Mouse (Mus musculus) liver, embryonic 16.5 days (tissue): ENCODE measurements around the gene Tekt4. TPM values are rescaled to one million over a fixed set of nuclear protein-coding genes. Genes with fewer than 3 reads are reported as not detected.
A peak's percentile ranks its signal among the peaks of the same experiment; 100 is the strongest.

Experiments
- ATAC-seq: fragments of 200-750 bp; cut with Nextera tagmentation; 2 replicates; pipeline ENCODE4 v1.8.0; 2017; ENCODE audit warnings: low read depth, mild to moderate bottlenecking, moderate number of reproducible peaks, moderate library complexity
- H3K27ac ChIP-seq: fragments of 300-500 bp; sonication (generic); 2 replicates; pipeline ENCODE4 v1.5.1; 2014; ENCODE audit warnings: mild to moderate bottlenecking, low read length
- H3K27me3 ChIP-seq: fragments of 300-500 bp; sonication (generic); 2 replicates; pipeline ENCODE4 v1.6.1; 2014; ENCODE audit warnings: low read depth, low read length, mixed read lengths; ENCODE audit not compliant: control insufficient read depth, insufficient read depth
- H3K36me3 ChIP-seq: fragments of 300-500 bp; sonication (generic); 2 replicates; pipeline ENCODE4 v1.6.1; 2014; ENCODE audit warnings: mild to moderate bottlenecking; ENCODE audit not compliant: control insufficient read depth, insufficient read depth
- H3K4me1 ChIP-seq: fragments of 300-500 bp; sonication (generic); 2 replicates; pipeline ENCODE4 v1.6.1; 2014; ENCODE audit warnings: low read depth, low read length, mixed read lengths; ENCODE audit not compliant: control insufficient read depth
- H3K4me2 ChIP-seq: fragments of 300-500 bp; sonication (generic); 2 replicates; pipeline ENCODE4 v1.6.1; 2014; ENCODE audit warnings: low read depth, low read length, mixed read lengths
- H3K4me3 ChIP-seq: fragments of 300-500 bp; sonication (generic); 2 replicates; pipeline ENCODE4 v1.5.1; 2014; ENCODE audit warnings: low read depth, mild to moderate bottlenecking, low read length
- H3K9ac ChIP-seq: fragments of 300-500 bp; sonication (generic); 2 replicates; pipeline ENCODE4 v1.6.1; 2014; ENCODE audit warnings: low read depth, low read length
- H3K9me3 ChIP-seq: fragments of 300-500 bp; sonication (generic); replicated peaks from 2 replicates; pipeline ENCODE4 v1.6.1; 2016; ENCODE audit warnings: low read length; ENCODE audit not compliant: control insufficient read depth
- WGBS: fragments of 180-500 bp; shearing (Covaris S2); extraction: QIAGEN DNeasy Blood & Tissue Kit; methylation state at CpG from one replicate; pipeline ENCODE4 v1.1.7; 2014; ENCODE audit not compliant: insufficient replicate concordance; 5-methylcytosine and 5-hydroxymethylcytosine counted together
- polyA plus RNA-seq: library from polyadenylated mRNA; unstranded; fragments of >200 nt; fragmentation: Nextera tagmentation; extraction: Ambion mirVana; gene quantifications from 2 replicates; pipeline ENCODE4 v1.2.1, GENCODE M21; 2015

Tekt4 gene
- polyA plus RNA-seq, 1 experiment from 2014 or later = 0.05 TPM

DNA sequence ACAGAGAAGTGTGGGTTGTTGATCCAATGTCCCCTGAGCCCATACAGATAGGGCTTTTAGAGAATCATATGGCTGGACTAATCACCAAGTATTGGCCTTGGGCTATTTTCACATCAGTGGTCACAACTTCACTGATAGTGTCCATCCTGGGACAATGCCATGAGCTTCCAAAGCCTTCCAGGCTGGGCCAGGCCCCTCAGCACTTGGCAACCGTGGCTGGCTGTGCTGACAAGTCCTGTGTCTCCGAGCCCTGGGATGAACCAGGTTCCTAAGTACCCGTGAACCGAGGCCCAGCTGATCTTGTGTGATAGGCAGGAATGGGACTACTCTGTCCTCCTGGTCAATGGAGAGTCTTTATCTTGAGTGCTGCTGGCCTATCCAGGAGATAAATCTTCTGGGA is 9.7 kb downstream of the Tekt4 start:
- Histone ChIP-seq H3K4me1 (no peaks in the 10 kb centered on the region), H3K9me3 (no peaks in the 10 kb centered on the region), H3K4me3 (no peak overlapping the region), H3K27me3 (no peaks in the 10 kb centered on the region), H3K36me3 (no peaks in the 10 kb centered on the region), H3K27ac (no peak overlapping the region), H3K4me2 (no peak overlapping the region), H3K9ac (no peak overlapping the region)
- no peak for ATAC-seq
- 41% methylated on average over 4 of the region's 4 CpGs for WGBS

DNA sequence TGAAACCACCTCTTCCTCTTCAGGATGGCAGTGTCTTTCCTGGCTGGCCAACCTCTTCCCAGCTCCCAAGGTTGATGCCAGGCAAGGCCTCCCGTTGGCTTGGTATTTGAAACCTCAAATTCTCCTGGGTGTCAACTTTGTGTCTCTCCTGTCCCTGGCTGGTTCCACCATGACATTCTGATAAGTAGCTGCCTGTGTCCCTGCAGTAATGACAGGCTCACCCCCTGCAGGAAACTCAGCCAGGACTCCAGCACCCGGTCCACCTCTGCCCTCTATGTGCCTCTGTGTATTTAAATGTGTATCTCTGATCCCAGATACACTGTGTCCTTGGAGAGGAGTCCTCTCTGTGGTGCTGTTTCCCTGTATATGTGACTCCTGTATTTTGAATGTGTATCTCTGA is 11.8 kb downstream of the Tekt4 start:
- H3K27ac ChIP-seq = no peak overlapping the region
- H3K4me1 ChIP-seq = no peaks in the 10 kb centered on the region
- no peak overlapping the region for H3K4me2 ChIP-seq
- no peaks in the 10 kb centered on the region for H3K9me3 ChIP-seq
- no peak overlapping the region for H3K9ac ChIP-seq
- WGBS = 40% methylated on average over 2 of the region's 2 CpGs
- no peak for ATAC-seq
- no peaks in the 10 kb centered on the region for H3K36me3 ChIP-seq
- H3K27me3 ChIP-seq = no peaks in the 10 kb centered on the region
- no peak overlapping the region for H3K4me3 ChIP-seq

DNA sequence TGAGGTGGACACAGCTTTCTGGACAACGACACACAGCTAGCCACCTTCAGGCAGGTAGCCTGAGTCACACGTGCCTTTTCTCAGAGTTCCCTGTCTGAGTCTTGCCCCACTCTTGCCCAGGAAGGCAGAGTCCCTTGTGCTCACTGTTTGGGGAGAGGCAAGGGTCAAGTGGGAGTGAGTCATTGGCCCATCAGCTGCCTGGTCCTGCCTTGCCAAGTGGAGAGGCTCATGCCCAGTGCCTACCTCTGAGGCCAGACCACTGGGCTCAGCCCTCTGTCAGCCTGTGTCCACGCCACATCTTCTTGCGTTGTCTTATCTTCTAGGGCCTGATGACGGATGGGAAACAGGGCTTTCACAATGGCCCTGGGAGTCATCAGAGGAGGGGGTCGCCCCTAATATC is 13.4 kb downstream of the Tekt4 start:
- no peaks in the 10 kb centered on the region for H3K36me3 ChIP-seq
- ATAC-seq = no peak
- H3K27ac ChIP-seq = no peak overlapping the region
- 45% methylated on average over 6 of the region's 6 CpGs for WGBS
- H3K4me2 ChIP-seq = no peak overlapping the region
- H3K9me3 ChIP-seq = no peaks in the 10 kb centered on the region
- no peak overlapping the region for H3K4me3 ChIP-seq
- no peaks in the 10 kb centered on the region; the same call in 1 of the 2 replicates for H3K27me3 ChIP-seq
- no peak overlapping the region for H3K9ac ChIP-seq
- no peaks in the 10 kb centered on the region; the same call in 1 of the 2 replicates for H3K4me1 ChIP-seq

DNA sequence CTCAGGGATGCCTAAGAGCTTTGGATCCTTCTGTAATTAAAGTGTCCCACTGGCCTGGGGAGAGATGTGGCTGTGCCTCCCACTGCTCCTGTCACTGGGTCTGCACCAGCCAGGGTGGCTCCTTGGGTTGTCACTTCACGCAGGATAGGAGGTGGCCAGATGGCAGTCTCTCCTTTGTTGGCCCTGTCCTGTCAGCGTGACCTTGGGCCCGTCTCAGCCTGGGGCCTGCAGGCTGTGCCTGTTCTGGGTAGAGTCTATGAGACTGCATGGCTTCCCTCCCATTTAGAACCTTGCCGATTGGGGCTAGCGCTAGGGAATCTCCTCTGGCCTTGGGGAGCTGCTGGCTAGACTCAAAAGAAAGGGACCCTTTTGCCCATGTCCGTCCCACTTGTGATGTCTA is 13.9 kb downstream of the Tekt4 start:
- H3K27ac ChIP-seq = no peak overlapping the region
- no peaks in the 10 kb centered on the region for H3K36me3 ChIP-seq
- no peaks in the 10 kb centered on the region; the same call in 1 of the 2 replicates for H3K4me1 ChIP-seq
- 39% methylated on average over 6 of the region's 6 CpGs for WGBS
- H3K4me2 ChIP-seq = no peak overlapping the region
- H3K27me3 ChIP-seq = no peaks in the 10 kb centered on the region; the same call in 1 of the 2 replicates
- no peak overlapping the region for H3K4me3 ChIP-seq
- no peak for ATAC-seq
- H3K9me3 ChIP-seq = no peaks in the 10 kb centered on the region
- no peak overlapping the region for H3K9ac ChIP-seq

DNA sequence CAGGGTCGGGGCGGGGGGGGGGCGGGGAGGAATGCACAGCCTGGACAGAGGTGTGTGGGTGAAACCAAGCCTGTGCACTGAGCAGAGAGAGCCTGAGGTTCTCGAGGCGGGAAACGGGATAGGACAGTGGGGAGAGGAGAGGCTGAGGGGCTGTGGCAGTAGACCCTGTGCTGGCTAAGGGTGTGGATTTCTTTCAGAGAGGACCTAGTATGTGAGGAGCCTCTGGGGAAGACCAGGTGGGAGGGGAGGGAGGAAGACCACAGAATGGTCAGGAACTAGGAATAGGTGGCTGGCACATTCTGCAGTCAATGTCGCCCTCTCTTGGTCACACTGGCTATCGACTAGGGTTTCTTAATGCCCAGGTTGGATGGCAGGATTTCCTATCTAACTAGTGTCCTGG is 15.4 kb downstream of the Tekt4 start:
- no peak overlapping the region for H3K27ac ChIP-seq
- no peaks in the 10 kb centered on the region; the same call in 1 of the 2 replicates for H3K27me3 ChIP-seq
- H3K4me3 ChIP-seq = no peak overlapping the region
- no peaks in the 10 kb centered on the region for H3K36me3 ChIP-seq
- 18% methylated on average over 8 of the region's 8 CpGs for WGBS
- no peak overlapping the region for H3K4me2 ChIP-seq
- no peaks in the 10 kb centered on the region for H3K9me3 ChIP-seq
- ATAC-seq = no peak
- H3K9ac ChIP-seq = no peak overlapping the region
- peaks cover 3% of the 10 kb centered on the region; the same call in 1 of the 2 replicates for H3K4me1 ChIP-seq

- peak overlapping the region; percentile 42 for H3K4me2 ChIP-seq
- peaks cover 3% of the 10 kb centered on the region; the same call in 1 of the 2 replicates for H3K4me1 ChIP-seq
- ATAC-seq = peak; percentile 81
- H3K9ac ChIP-seq = no peak overlapping the region
- H3K27ac ChIP-seq = no peak overlapping the region
- no peaks in the 10 kb centered on the region for H3K36me3 ChIP-seq
- peak overlapping the region; percentile 6; the same call in 1 of the 2 replicates for H3K4me3 ChIP-seq
- no peaks in the 10 kb centered on the region; the same call in 1 of the 2 replicates for H3K27me3 ChIP-seq
- WGBS = 43% methylated on average over 8 of the region's 8 CpGs
- no peaks in the 10 kb centered on the region for H3K9me3 ChIP-seq
These were observed 17.0 kb downstream of the Tekt4 start for GRCm38 (mm10) chr17:25471418-25471817.

- WGBS = 36% methylated on average over 14 of the region's 14 CpGs
- ATAC-seq = peak; percentile 76
These were observed 17.6 kb downstream of the Tekt4 start for GRCm38 (mm10) chr17:25472044-25472443.

DNA sequence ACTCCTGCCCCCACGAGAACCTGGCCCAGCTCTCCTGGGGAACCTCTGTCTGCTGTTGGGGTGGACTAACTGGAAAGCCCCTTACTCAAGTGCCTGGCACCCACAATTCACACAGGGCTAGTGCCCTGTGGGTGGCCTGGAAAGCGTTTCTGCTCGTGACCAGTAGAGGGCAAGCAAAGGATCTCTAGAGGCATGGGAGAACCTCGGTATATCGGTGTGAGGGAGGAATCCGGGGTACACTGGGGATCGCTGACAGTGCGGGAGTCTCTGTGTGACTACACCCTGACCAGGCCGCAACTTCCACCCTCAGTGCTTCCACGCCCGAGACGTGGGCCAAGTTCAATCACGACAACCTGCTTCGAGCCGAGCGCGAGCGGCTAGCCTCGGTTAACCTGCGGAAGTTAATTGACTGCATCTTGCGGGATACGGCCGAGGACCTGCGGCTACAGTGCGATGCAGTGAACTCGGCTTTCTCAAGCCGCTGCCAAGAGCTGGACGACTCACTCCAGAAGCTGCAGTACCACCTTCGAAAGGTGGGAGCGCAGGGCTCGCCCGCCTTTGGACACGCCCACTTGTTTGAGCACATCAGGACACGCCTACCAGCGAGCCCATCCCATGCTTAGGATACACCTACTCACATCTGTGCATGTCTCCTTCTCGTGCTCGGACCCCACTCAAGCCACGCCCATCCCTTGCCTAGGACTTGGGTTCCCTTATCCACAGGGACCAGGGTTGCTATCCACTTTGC is 20.1 kb downstream of the Tekt4 start:
- Histone ChIP-seq H3K27me3 (no peaks in the 10 kb centered on the region; the same call in none of the 2 replicates), H3K9ac (0 out of 2 replicates have a peak overlapping the region, but pooled peaks have one; percentile 26), H3K9me3 (no peaks in the 10 kb centered on the region), H3K4me1 (peaks cover 3% of the 10 kb centered on the region; the same call in 1 of the 2 replicates), H3K4me3 (peak overlapping the region; percentile 47), H3K27ac (no peak overlapping the region), H3K4me2 (peak overlapping the region; percentile 70), H3K36me3 (no peaks in the 10 kb centered on the region)
- WGBS = 2% methylated on average over 38 of the region's 38 CpGs
- ATAC-seq = peak; percentile 33; the same call in 1 of the 2 replicates

More at GRCm38 (mm10) chr17:25472044-25472443, 17.6 kb downstream of the Tekt4 start:
- H3K27ac ChIP-seq = no peak overlapping the region
- H3K4me2 ChIP-seq = peak overlapping the region; percentile 42
- no peaks in the 10 kb centered on the region; the same call in 1 of the 2 replicates for H3K27me3 ChIP-seq
- H3K36me3 ChIP-seq = no peaks in the 10 kb centered on the region
- no peaks in the 10 kb centered on the region for H3K9me3 ChIP-seq
- peaks cover 3% of the 10 kb centered on the region; the same call in 1 of the 2 replicates for H3K4me1 ChIP-seq
- 0 out of 2 replicates have a peak overlapping the region, but pooled peaks have one; percentile 6 for H3K4me3 ChIP-seq
- no peak overlapping the region for H3K9ac ChIP-seq
